In the genomic region with DNA sequence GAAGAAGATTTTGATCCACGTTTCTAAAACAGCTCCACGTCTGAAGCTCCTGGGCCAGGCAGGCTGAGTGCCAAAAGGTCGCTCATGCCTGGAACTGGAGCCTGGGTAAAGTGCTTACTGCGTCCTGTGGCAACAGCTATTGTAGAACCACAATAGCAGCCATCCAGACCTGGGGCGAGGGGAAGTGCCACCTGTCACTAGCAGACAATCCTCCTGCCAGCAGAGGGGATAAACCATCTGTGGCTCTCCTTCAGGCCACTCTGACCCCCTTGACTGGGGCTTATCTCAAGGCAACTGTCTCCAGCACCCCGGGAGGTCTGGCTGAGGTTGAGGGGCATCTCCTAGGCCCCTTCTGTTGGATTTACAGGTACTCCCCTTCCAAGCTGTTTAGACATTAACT, we compare ENCODE assay signal across 24 mouse cellular contexts. TPM values are rescaled to one million over a fixed set of nuclear protein-coding genes. Genes with fewer than 3 reads are reported as not detected.
"Had no signal": no experiment of that assay in that cellular context is flagged by ENCODE, and none has a peak within 500 bp of the region (broad histone marks: within the 10 kb centered on the region; RNA-seq: fewer than 3 reads in every experiment).

No protein-coding gene starts in this region.

- H3K36me3 ChIP-seq: limb, embryonic 12.5 days; limb, embryonic 15.5 days; midbrain, embryonic 12.5 days; midbrain, embryonic 15.5 days; neural tube, embryonic 12.5 days; neural tube, embryonic 15.5 days had no signal

- H3K4me3 ChIP-seq: layer of hippocampus, adult 2 months; limb, embryonic 12.5 days; limb, embryonic 15.5 days; midbrain, embryonic 12.5 days; midbrain, embryonic 15.5 days; neural tube, embryonic 12.5 days; neural tube, embryonic 15.5 days had no signal

- H3K9me3 ChIP-seq: limb, embryonic 12.5 days; limb, embryonic 15.5 days; midbrain, embryonic 12.5 days; midbrain, embryonic 15.5 days; neural tube, embryonic 12.5 days; neural tube, embryonic 15.5 days had no signal

- H3K4me1 ChIP-seq: limb, embryonic 12.5 days; limb, embryonic 15.5 days; midbrain, embryonic 12.5 days; midbrain, embryonic 15.5 days; neural tube, embryonic 12.5 days; neural tube, embryonic 15.5 days had no signal

- H3K27me3 ChIP-seq: limb, embryonic 15.5 days; midbrain, embryonic 12.5 days; neural tube, embryonic 12.5 days; neural tube, embryonic 15.5 days had no signal

- H3K27ac ChIP-seq: layer of hippocampus, adult 2 months; limb, embryonic 12.5 days; limb, embryonic 15.5 days; liver, embryonic 14.5 days; macrophage; midbrain, embryonic 12.5 days; midbrain, embryonic 15.5 days; neural tube, embryonic 12.5 days; neural tube, embryonic 15.5 days had no signal

- DNase-seq: kidney, postnatal 14 days; layer of hippocampus, adult 9-11 months; liver, postnatal 0 days; lung, embryonic 14.5 days; thymus, adult 2 months; thymus, postnatal 14 days; thymus, postnatal 4 days had no signal

RNA-seq across cellular contexts. Expression of gene Rdh8, which starts 20.6 kb away (rescaled TPM):
- polyA plus RNA-seq: kidney, embryonic 16.5 days; large intestine, adult 2 months; limb, embryonic 12.5 days; limb, embryonic 15.5 days; liver, embryonic 11.5 days; liver, embryonic 14.5 days; liver, postnatal 0 days; lung, embryonic 14.5 days; lung, postnatal 0 days; macrophage; midbrain, embryonic 12.5 days; midbrain, embryonic 15.5 days; neural tube, embryonic 12.5 days; neural tube, embryonic 15.5 days; small intestine, adult 2 months; spleen, adult 2 months; stomach, embryonic 16.5 days; testis, adult 2 months; thymus, adult 2 months had no signal

RNA-seq across cellular contexts. Expression of gene Col5a3, which starts 24.1 kb away (rescaled TPM):
- polyA plus RNA-seq: macrophage had no signal
